Mouse (Mus musculus) left cerebral cortex, adult 11 months (tissue): ENCODE measurements around the gene Klra1.
A peak's percentile ranks its signal among the peaks of the same experiment; 100 is the strongest.
"Not testable (repeated sequence)": the region's sequence is repeated elsewhere in the genome, so short reads cannot be mapped to it uniquely, and the experiment has no call there.

Experiments used
- DNase-seq: peaks from one replicate; pipeline ENCODE4 v3.0.0; 2022; ENCODE audit warnings: low spot score

Klra1 gene

DNA sequence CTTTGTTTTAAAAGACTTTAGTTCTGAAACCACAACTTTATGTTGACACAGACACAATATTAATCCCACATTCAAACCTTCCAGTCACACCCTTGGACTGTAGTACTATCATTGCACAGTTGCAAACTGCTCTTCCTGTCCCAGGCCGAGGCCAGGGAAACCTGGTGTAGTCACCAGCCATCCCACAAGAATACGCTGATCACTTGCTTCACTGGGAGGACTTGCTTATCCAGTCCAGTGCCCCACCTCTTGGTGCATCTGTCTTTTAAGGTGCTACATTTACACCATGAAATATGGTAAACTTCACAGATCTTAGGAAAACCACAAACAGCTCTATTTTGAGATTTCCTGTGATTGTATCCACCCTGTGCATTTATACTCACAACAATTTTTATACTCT lies at the start of gene Klra1:
TSS of gene Klra1 (minus strand) at position 125 of the 400 bp plus-strand sequence.
- no peak for DNase-seq

GRCm38 (mm10) chr6:130429511-130429910 lies 42.8 kb upstream of the Klra1 start:
- DNase-seq: no peak

- DNase-seq: no peak
Observed at GRCm38 (mm10) chr6:130419158-130419557, 32.5 kb upstream of the Klra1 start.

DNA sequence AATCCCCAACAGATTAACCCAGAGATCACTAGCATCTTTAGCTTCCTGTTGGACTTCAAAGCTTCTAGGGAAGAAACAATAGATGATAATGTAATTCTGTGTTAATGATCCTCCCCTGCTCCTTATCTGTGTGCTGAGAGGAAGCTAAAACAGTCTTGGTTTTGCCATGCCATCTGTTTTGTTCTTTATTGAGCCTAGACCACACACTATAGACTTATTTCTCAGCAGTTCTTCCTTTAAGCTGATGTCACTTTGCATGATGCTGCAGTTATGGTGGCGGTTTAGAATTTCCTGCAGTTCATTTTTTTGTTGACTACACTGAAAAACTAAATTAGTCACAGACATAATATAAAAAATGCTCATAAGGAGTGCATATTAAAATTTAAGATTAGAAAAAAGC lies 18.2 kb upstream of the Klra1 start:
- DNase-seq: peak; percentile 1

GRCm38 (mm10) chr6:130385803-130386202 lies 871 bp downstream of the Klra1 start:
- no peak for DNase-seq

DNA sequence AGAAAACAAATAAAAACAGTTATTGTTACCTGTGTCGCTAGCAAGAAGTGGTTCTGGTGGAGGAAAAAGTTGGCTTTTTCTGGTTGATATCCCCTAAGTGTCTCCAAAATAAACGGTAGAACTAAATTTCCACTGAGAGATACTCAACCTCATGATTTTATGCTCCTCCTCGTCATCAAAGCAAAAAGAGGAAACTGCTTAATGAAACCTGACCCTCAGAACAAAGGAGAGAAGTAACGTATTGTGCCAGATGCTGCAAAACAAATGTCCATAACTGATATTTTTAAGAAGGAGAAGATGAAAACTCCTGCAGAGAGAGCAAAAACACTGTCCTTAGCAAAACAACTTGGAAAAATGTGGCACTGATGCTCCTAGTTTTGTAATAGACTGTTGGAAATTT lies 4.3 kb downstream of the Klra1 start:
- DNase-seq: no peak

DNA sequence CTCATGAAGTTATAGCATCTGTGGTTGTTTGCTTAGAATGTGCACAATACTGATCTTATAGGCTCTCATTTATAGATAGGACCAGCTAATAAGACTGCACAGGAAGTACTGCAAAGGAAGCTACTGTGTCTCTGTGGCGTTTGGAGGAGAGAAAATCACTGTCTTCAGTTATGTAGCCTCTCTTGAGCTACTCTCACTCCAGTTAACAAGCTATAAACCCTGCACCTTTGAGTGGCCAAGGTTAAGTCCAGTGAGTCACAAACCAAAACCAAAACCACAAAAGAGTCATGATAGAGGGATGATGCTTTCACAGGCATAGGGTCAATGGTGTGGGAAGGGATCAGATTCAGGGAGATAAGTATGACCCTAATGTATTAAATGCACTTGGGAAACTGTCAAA lies 41.3 kb downstream of the Klra1 start:
- DNase-seq: not testable (repeated sequence)

DNA sequence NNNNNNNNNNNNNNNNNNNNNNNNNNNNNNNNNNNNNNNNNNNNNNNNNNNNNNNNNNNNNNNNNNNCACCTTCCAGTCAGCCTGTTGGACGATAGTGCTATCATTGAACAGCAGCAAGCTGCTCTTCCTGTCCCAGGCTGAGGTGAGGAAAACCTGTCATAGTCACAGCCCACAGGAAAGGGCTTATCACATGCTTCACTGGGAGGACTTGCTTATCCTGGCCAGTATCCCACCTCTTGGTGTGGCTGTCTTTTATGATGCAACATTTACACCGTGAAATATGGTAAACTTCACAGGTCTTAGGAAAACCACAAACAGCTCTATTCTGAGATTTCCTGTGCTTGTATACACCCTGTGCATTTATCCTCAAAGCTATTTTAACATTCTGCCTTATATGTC lies 44.7 kb downstream of the Klra1 start:
- not testable (repeated sequence) for DNase-seq

DNA sequence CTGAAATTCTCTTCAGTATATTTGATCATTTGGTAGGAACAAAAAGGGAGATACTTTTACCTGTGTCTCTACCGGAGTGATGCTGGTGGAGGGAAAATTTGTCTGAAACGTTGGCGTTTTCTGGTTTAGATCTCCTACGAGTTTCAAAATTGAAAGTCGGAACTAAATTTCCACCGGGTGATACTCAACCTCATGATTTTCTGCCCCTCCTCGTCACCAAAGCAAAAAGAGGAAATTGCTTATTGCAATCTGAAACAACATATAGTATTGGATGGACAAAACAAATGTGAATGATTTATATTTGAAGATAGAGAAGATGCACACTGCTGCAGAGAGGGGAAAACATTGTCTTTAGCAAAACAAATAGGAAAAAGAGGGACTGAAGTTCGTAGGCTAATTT lies 49.3 kb downstream of the Klra1 start, which contains the start of gene Klra3:
TSS of gene Klra3 (minus strand) at position 164 of the 400 bp plus-strand sequence.
- DNase-seq: no peak
